Mouse (Mus musculus) myocyte (in vitro differentiated cells): ENCODE results near the gene Cpne2.

Experiments
- CEBPB ChIP-seq: IDR thresholded peaks from 2 replicates; pipeline ENCODE4 v1.6.1; 2011; ENCODE audit warnings: mild to moderate bottlenecking, moderate library complexity; ENCODE audit not compliant: poor library complexity, insufficient read depth, severe bottlenecking
- E2F4 ChIP-seq: IDR thresholded peaks from one replicate; pipeline ENCODE4 v1.6.1; 2011; ENCODE audit warnings: mild to moderate bottlenecking, control low read depth, moderate library complexity; ENCODE audit not compliant: insufficient read depth
- MAX ChIP-seq: IDR thresholded peaks from one replicate; pipeline ENCODE4 v1.6.1; 2011; ENCODE audit warnings: low read depth, mild to moderate bottlenecking, control low read depth
- MYOD1 ChIP-seq, 3 experiments: IDR thresholded peaks; one replicate each; pipeline ENCODE4 v1.6.1; 2011; ENCODE audit warnings: control low read depth in 2 of 3, low read depth in 2 of 3, mild to moderate bottlenecking in 2 of 3, moderate library complexity in 1 of 3; ENCODE audit not compliant: insufficient read length in 2 of 3, control insufficient read depth in 1 of 3
- MYOG ChIP-seq, 3 experiments: IDR thresholded peaks; one replicate each; pipeline ENCODE4 v1.6.1; 2011; ENCODE audit warnings: control low read depth in 2 of 3, low read depth in 2 of 3, mild to moderate bottlenecking in 2 of 3; ENCODE audit not compliant: insufficient read length in 2 of 3, control insufficient read depth in 1 of 3, insufficient read depth in 1 of 3
- POLR2A ChIP-seq: IDR thresholded peaks from one replicate; pipeline ENCODE4 v1.6.1; 2011; ENCODE audit warnings: low read depth, mild to moderate bottlenecking, control low read depth, moderate library complexity; ENCODE audit not compliant: insufficient read length
- POLR2AphosphoS2 ChIP-seq: IDR thresholded peaks from one replicate; pipeline ENCODE4 v1.6.1; 2011; ENCODE audit warnings: low read depth, control low read depth; ENCODE audit not compliant: insufficient read length
- REST ChIP-seq: IDR thresholded peaks from one replicate; pipeline ENCODE4 v1.6.1; 2011; ENCODE audit warnings: mild to moderate bottlenecking, control low read depth, moderate library complexity; ENCODE audit not compliant: insufficient read depth, insufficient read length
- SRF ChIP-seq: IDR thresholded peaks from one replicate; pipeline ENCODE4 v1.6.1; 2011; ENCODE audit warnings: low read depth; ENCODE audit not compliant: control insufficient read depth, insufficient read length
- TCF12 ChIP-seq: IDR thresholded peaks from one replicate; pipeline ENCODE4 v1.6.1; 2011; ENCODE audit warnings: mild to moderate bottlenecking, control low read depth; ENCODE audit not compliant: poor library complexity, insufficient read depth, severe bottlenecking
- TCF3 ChIP-seq: IDR thresholded peaks from one replicate; pipeline ENCODE4 v1.6.1; 2011; ENCODE audit warnings: low read depth, control low read depth; ENCODE audit not compliant: insufficient read length
- USF1 ChIP-seq: IDR thresholded peaks from one replicate; pipeline ENCODE4 v1.6.1; 2011; ENCODE audit warnings: low read depth, mild to moderate bottlenecking, control low read depth, moderate library complexity

DNA sequence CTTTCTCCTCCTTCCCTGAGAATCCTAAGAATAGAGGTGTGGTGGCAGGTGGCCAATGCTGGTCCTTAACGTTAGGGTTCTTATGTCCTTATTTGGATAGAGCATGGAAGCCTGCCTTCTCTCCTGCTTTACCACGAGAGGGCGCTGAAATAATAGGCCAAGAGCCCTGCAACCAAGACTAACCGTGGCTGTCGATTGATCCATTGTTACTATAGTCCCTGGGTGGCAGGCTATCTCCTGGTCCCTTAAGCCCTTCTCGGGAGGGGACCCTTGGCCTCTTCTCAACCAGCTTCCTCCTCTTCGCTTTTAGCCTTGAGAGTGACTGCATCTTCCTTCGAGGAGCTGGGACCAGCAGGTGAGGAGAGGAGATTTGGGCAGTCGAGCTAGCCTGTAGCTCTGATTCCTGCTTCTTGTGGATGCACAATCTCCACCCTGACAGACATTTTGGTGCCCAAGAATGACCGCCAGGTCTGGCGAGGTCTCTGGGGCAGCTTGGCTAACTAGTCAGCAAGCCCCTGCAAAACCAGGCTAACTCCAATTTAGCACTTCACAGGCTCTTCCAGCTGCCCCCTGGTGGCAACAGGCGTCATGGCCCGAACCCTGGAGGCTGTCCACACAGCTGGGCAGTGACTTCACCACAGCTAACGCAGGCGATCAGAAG, 40.6 kb upstream of the Cpne2 start:
- TF ChIP-seq MYOD1 (IDR thresholded peaks at IDR 0.05; ENCODE audit: control insufficient read depth in 1 of 3, insufficient read length in 2 of 3, low read depth in 2 of 3) (peak in 1 of 3 experiments; percentile 4), POLR2A (no peak), POLR2AphosphoS2 (no peak), TCF12 (no peak), MAX (no peak), MYOG (IDR thresholded peaks at IDR 0.05; ENCODE audit: control insufficient read depth in 1 of 3, insufficient read depth in 1 of 3, insufficient read length in 2 of 3, low read depth in 2 of 3) (no peak), E2F4 (no peak), REST (no peak), TCF3 (no peak), SRF (peak; percentile 67), USF1 (no peak), CEBPB (no peak)
